Mouse (Mus musculus) heart, adult 2 months (tissue): ENCODE measurements at regions not wholly inside any gene's neighbourhood (a gene's known extent, or its start where the extent isn't known, plus 50 kb on each side); places are given as distances from the start of the nearest gene placed in this dataset.

ENCODE experiments used
- CTCF ChIP-seq: fragments of 200-600 bp; IDR thresholded peaks from 2 replicates; pipeline ENCODE4 v1.8.1; 2022; ENCODE audit warnings: antibody characterized with exemption, mild to moderate bottlenecking, moderate library complexity
- POLR2A ChIP-seq: fragments of 200-500 bp; IDR thresholded peaks from 2 replicates; pipeline ENCODE4 v1.6.1; 2011; ENCODE audit warnings: mild to moderate bottlenecking, low read depth, low read length, control low read depth; ENCODE audit not compliant: insufficient read depth

GRCm38 (mm10) chr13:102064590-102065273 lies 296.7 kb upstream of the Pik3r1 start:
- TF ChIP-seq CTCF (no peak), POLR2A (no peak)
